Mouse (Mus musculus): ENCODE measurements around the gene Vrk1.

Gene Vrk1

GRCm38 (mm10) chr12:106004719-106005118 lies 5.3 kb upstream of the Vrk1 start:
- DNase-seq, result no peak

- DNase-seq, result no peak
Observed at GRCm38 (mm10) chr12:106006218-106006617, 3.8 kb upstream of the Vrk1 start.

GRCm38 (mm10) chr12:106008348-106009050 lies 1.5 kb upstream of the Vrk1 start:
- no peak for DNase-seq

GRCm38 (mm10) chr12:106009122-106009870 lies 732 bp upstream of the Vrk1 start:
- no peak for DNase-seq

- no peak for DNase-seq
Observed at GRCm38 (mm10) chr12:106012161-106012560, 2.1 kb downstream of the Vrk1 start.

GRCm38 (mm10) chr12:106016265-106017012 lies 6.4 kb downstream of the Vrk1 start:
- DNase-seq, result no peak

GRCm38 (mm10) chr12:106020063-106020462 lies 10.0 kb downstream of the Vrk1 start:
- no peak for DNase-seq

- no peak for DNase-seq
Observed at GRCm38 (mm10) chr12:106023652-106024051, 13.6 kb downstream of the Vrk1 start.

GRCm38 (mm10) chr12:106025416-106025815 lies 15.4 kb downstream of the Vrk1 start:
- DNase-seq, result no peak

GRCm38 (mm10) chr12:106026385-106027134 lies 16.5 kb downstream of the Vrk1 start:
- DNase-seq, result no peak

GRCm38 (mm10) chr12:106027372-106027771 lies 17.3 kb downstream of the Vrk1 start:
- DNase-seq, result no peak

- no peak for DNase-seq
Observed at GRCm38 (mm10) chr12:106029582-106029981, 19.6 kb downstream of the Vrk1 start.

- DNase-seq, result no peak
Observed at GRCm38 (mm10) chr12:106030146-106030745, 20.2 kb downstream of the Vrk1 start.

GRCm38 (mm10) chr12:106030796-106031195 lies 20.8 kb downstream of the Vrk1 start:
- no peak for DNase-seq

- no peak for DNase-seq
Observed at GRCm38 (mm10) chr12:106031916-106032315, 21.9 kb downstream of the Vrk1 start.

GRCm38 (mm10) chr12:106032361-106032760 lies 22.3 kb downstream of the Vrk1 start:
- DNase-seq, result no peak

- DNase-seq, result no peak
Observed at GRCm38 (mm10) chr12:106034267-106034666, 24.2 kb downstream of the Vrk1 start.

GRCm38 (mm10) chr12:106034761-106035160 lies 24.7 kb downstream of the Vrk1 start:
- DNase-seq, result no peak

- DNase-seq, result no peak
Observed at GRCm38 (mm10) chr12:106040259-106040658, 30.2 kb downstream of the Vrk1 start.

- DNase-seq, result peak; percentile 26
Observed at GRCm38 (mm10) chr12:106046143-106046795, 36.2 kb downstream of the Vrk1 start.

- DNase-seq, result no peak
Observed at GRCm38 (mm10) chr12:106052271-106052670, 42.2 kb downstream of the Vrk1 start.

- peak; percentile 79 for DNase-seq
Observed at GRCm38 (mm10) chr12:106055799-106056198, 45.8 kb downstream of the Vrk1 start.

All from embryo, embryonic 11 days (tissue).